Mouse (Mus musculus) spleen, adult 18-20 months (tissue): Measurements from ENCODE around the gene Mau2.
"Not testable (repeated sequence)": the region's sequence is repeated elsewhere in the genome, so short reads cannot be mapped to it uniquely, and the experiment has no call there.

Source experiments
- DNase-seq, 2 experiments: peaks; one replicate each; pipeline ENCODE4 v3.0.0; 2022; ENCODE audit warnings: mixed read lengths in 2 of 2

The Mau2 gene

DNA sequence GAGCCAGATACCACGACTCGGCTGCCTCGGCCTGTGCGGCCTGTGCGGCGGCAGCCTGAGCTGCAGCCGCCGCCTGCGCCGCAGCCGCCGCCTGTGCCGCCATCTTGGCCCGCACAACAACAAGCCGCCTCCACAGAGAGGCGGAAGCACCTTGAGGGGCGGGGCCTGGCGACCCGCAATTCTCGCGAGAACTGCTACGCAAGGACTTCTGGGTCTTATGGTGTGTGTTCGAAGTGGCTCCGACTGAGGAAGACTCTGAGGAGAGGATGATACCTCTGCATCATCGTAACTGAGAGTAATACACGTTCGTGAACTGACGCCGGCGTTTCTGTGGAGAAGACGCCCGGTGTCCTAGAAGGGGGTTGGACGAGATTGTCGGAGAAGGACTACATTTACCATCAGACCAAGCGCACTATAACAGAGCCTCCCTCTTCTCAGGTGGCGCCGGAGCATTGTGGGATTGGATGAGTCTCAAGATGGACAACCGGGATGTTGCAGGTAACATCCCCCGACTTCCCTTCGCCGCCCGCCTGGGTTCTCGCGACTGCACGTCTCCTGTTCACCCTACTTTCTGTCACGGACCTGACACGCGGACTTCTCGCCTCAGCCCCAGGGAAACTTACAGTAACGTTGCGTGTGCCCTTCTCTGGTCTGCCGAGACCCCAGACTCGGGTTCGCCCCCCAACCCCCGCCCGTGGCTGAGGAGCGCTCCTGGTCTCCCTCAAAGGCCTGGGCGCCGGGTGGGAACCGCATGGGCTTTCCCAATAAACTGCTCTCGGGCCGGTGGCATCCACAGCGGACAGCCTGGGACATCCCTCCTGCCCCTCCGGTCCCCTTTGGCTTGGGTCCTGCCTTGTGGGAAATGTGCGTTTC lies at the start of gene Mau2, which contains the start of gene Sugp1:
Gene Mau2 (minus strand): TSS at position 152 of the 873 bp plus-strand sequence.
Gene Sugp1 (plus strand): TSS at position 231 of the 873 bp plus-strand sequence.
- peak; percentile 92 to 96 for DNase-seq

DNA sequence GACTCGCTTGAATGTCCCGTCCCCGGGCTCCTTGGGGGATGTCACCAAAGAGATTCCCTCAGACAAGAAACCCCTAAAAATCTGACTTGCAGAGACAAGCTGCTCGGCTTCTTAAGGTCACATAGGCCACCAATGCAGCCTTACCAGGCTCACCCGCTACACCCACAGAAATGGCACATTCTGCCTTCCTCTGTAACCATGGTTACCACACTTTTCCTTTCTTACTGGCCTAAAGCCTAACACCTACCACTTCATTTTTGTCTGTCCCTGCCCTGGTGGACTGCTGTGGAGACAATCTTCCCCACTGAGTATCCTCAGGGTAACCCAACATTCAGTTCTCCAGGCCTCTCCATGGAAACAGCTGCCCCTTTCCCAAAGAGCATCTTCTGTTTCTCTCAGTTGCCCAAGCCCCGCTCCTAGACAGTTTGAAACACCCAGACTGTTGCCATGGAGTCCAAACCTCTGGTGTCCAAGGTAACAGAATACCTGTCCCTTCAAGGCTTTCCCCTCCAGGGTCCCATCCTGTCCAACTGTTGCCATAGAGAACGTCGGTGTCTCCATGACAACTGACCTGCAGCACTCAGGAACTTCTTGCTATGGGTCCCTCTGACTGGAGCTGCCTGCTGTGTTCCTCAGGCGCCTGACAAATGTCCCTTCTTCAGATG lies 46.9 kb upstream of the Mau2 start:
- DNase-seq = no peak

DNA sequence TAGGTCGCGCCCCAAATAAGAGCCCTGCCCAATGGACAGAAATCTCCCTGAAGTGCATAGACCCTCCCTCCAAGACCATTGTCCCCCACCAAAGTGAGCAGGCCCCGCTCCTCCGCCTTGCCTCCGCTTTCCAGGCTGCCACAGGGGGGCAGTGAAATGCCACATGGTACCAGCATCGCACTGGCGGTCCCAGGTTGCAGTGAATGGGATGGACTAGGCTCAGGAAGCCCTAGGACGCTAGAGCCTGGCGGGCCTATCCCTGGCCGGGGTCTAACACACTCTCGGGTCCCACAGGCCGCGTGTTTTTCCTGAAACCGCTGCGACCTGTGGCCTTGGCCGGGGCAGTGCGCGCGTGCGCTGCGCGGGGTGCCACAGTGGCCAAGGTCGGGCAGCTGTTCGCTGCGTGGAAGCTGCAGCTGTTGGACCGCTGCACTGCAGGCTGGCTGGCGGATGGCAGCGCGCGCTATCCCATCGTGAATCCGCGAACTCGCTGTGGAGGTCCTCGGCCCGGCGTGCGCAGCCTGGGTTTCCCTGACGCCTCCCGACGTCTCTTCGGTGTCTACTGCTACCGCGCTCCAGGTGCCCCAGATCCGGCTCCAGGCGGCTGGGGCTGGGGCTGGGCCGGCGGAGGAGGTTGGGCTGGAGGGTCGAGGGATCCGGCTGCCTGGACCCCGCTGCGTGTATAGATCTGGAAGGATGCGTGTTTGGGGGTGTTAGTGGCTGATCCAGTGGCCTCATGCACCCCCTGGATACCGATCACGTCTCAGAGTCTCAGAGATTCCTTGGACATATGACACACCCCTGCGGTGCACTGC lies 45.5 kb upstream of the Mau2 start:
- DNase-seq = peak in 1 of 2 experiments; percentile 33

GRCm38 (mm10) chr8:70087237-70087636 lies 44.7 kb upstream of the Mau2 start:
- DNase-seq = no peak

GRCm38 (mm10) chr8:70086151-70086550 lies 43.6 kb upstream of the Mau2 start:
- no peak for DNase-seq

GRCm38 (mm10) chr8:70084191-70085065 lies 41.9 kb upstream of the Mau2 start:
- no peak for DNase-seq

DNA sequence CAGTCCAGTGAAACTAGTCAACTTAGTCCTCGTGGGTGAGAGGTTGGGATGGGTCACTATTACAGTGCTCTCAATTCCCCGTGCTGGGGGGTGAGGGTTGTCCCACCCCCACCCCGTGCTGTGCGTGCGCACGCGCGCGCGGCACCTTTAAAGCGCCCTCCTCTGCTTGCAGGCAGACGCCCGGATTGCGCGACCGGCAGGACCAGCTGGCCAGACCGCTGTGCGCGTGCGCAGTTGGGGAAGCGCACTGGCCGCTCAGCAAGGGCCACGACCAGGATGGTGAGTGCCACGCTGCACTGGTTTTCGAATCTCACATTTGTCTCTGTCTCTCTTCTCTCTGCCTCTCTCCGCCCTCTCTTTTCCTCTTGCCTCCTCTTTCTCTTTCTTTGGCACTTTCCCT lies 40.8 kb upstream of the Mau2 start, which contains the start of gene Hapln4:
Gene Hapln4 (plus strand): TSS at position 173 of the 400 bp plus-strand sequence.
- DNase-seq = no peak

- no peak for DNase-seq
Measured at GRCm38 (mm10) chr8:70081976-70082375, 39.4 kb upstream of the Mau2 start.

GRCm38 (mm10) chr8:70073682-70074081 lies 31.1 kb upstream of the Mau2 start:
- no peak for DNase-seq

DNA sequence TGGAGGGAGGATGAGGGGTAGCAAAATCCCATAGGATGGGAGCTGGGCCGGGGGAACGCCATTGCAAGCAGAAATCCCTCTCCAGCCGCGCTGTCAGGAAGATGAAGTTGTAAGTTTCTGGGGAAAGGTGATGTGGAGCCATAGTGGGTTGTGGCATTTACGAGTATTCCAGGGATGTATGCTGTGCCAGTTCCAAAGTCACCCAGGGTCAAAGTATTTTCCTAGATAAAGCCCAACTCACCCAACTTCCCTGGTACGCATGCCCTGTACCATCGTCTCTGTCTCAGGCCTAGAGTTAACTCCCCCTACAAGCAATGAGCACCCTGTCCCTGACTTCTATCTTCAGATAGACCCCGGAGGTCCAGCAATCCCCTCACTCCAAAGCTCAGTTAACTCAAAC lies 30.6 kb upstream of the Mau2 start:
- no peak for DNase-seq

- DNase-seq = no peak
Measured at GRCm38 (mm10) chr8:70072441-70073069, 30.0 kb upstream of the Mau2 start, which contains the start of gene Tm6sf2. Gene Tm6sf2 (plus strand): TSS chr8:70072924.

- no peak for DNase-seq
Measured at GRCm38 (mm10) chr8:70071836-70072440, 29.4 kb upstream of the Mau2 start.

DNA sequence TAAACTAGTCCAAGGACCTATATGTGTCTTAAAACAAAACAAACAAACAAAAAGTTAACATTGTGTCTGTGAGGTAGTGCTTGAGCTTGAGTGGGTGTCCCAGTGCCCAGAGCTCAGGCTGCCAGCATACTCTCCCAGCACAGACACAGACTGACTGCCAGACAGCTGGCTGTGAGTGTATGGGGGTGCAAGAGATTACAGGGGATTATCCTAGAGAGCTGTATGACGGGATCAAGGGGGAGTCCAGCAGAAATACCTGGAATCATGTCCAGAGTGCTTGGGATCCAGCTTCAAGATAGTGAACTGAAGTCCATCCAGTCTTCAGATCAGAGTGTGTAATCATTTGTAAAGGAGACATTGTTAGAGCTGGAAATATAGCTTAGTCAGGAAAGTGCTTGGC lies 15.2 kb upstream of the Mau2 start:
- no peak for DNase-seq

DNA sequence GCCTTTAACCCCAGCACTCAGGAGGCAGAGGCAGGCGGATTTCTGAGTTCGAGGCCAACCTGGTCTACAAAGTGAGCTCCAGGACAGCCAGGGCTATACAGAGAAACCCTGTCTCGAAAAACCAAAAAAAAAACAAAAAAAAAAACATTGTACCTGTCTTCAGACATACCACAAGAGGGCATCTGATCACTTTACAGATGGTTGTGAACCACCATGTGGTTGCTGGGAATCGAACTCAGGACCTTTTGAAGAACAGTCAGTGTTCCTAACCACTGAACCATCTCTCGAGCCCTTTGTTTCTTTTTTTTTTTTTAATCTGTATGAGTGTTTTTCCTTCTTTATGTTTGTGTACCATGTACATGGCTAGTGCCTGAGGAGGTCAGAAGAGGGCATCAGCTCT lies 7.9 kb upstream of the Mau2 start:
- not testable (repeated sequence) for DNase-seq

GRCm38 (mm10) chr8:70049662-70050061 lies 7.1 kb upstream of the Mau2 start:
- DNase-seq = no peak

DNA sequence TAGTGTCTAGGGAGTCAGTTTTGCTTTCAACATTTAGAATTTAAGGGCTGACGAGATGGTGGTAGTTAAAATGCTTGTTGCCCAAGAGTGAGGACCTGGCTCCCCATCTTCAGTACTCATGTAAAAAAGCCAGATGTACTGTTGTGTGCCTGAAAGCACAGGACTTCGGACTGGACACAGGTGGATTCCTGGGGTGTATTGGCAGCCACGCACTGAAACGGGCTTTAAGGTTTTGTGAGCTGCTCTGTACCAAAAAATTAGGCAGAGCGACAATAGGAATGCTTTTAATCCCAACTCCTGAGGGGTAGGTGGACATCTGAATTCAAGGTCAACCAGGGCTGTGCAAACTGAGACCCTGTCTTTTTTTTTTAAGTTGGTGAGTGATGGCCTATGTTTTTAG lies 1.5 kb upstream of the Mau2 start:
- DNase-seq = no peak

GRCm38 (mm10) chr8:70041885-70042546 lies 518 bp downstream of the Mau2 start:
- no peak for DNase-seq

DNA sequence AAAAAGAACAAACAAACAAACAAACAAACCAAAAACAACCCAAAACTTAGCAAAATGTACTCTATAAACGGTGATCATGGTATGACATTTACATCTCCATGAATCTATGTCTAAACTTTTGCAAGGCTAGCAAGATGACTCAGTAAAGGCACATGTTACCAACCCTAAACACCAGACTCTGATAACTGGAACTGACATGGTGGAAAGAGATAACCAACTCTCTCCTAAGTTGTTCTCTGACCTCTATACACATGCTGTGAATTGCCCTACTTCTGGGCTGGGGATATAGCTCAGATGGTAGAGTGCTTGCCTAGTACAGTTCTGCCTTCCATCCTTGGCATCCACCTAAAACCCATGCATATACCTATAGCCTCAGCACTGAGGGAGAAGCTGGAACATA lies 4.5 kb downstream of the Mau2 start:
- no peak for DNase-seq

- DNase-seq = no peak
Measured at GRCm38 (mm10) chr8:70030255-70030654, 12.3 kb downstream of the Mau2 start.

DNA sequence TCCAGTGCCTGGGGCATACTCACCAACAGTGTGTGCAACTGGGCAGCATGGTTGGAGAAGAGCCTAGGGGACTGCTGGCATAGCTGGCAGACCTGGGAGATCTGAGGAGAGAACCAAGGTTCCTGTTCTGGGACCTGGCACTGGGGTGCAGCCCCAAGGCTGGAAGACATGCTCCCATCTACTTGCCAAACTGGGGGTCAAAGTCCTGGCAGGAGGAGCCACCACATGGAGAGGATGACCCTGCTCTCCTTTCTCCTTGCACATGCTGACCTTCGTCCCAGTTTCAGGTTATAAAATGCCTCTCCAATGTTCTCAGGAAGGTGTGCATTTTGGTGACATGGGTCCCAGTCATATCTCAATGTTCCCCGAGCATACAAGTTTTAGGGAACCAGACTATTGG lies 16.4 kb downstream of the Mau2 start:
- DNase-seq = no peak
